Mouse (Mus musculus): ENCODE measurements around the gene Efna1.
A peak's percentile ranks its signal among the peaks of the same experiment; 100 is the strongest.

Efna1 gene

GRCm38 (mm10) chr3:89308089-89308488 lies 27.1 kb upstream of the Efna1 start:
- DNase-seq (ENCODE audit: low spot score in 2 of 2): peak; percentile 57 to 59

- DNase-seq (ENCODE audit: low spot score in 2 of 2): no peak
Measured at GRCm38 (mm10) chr3:89305551-89306325, 24.8 kb upstream of the Efna1 start.

- DNase-seq (ENCODE audit: low spot score in 2 of 2): no peak
Measured at GRCm38 (mm10) chr3:89305105-89305504, 24.2 kb upstream of the Efna1 start.

GRCm38 (mm10) chr3:89304440-89304839 lies 23.5 kb upstream of the Efna1 start:
- no peak for DNase-seq (ENCODE audit: low spot score in 2 of 2)

- DNase-seq (ENCODE audit: low spot score in 2 of 2): no peak
Measured at GRCm38 (mm10) chr3:89300514-89300913, 19.6 kb upstream of the Efna1 start.

GRCm38 (mm10) chr3:89300071-89300470 lies 19.1 kb upstream of the Efna1 start:
- DNase-seq (ENCODE audit: low spot score in 2 of 2): no peak

- DNase-seq (ENCODE audit: low spot score in 2 of 2): no peak
Measured at GRCm38 (mm10) chr3:89299499-89299898, 18.6 kb upstream of the Efna1 start.

GRCm38 (mm10) chr3:89298908-89299307 lies 18.0 kb upstream of the Efna1 start:
- DNase-seq (ENCODE audit: low spot score in 2 of 2): no peak

- no peak for DNase-seq (ENCODE audit: low spot score in 2 of 2)
Measured at GRCm38 (mm10) chr3:89296761-89297396, 15.9 kb upstream of the Efna1 start.

GRCm38 (mm10) chr3:89295685-89296230 lies 14.8 kb upstream of the Efna1 start:
- DNase-seq (ENCODE audit: low spot score in 2 of 2): no peak

- DNase-seq (ENCODE audit: low spot score in 2 of 2): no peak
Measured at GRCm38 (mm10) chr3:89294195-89294594, 13.3 kb upstream of the Efna1 start.

GRCm38 (mm10) chr3:89293247-89293918 lies 12.4 kb upstream of the Efna1 start:
- DNase-seq (ENCODE audit: low spot score in 2 of 2): no peak

GRCm38 (mm10) chr3:89292303-89292702 lies 11.4 kb upstream of the Efna1 start:
- no peak for DNase-seq (ENCODE audit: low spot score in 2 of 2)

- no peak for DNase-seq (ENCODE audit: low spot score in 2 of 2)
Measured at GRCm38 (mm10) chr3:89291874-89292273, 10.9 kb upstream of the Efna1 start.

- no peak for DNase-seq (ENCODE audit: low spot score in 2 of 2)
Measured at GRCm38 (mm10) chr3:89288503-89288928, 7.6 kb upstream of the Efna1 start.

GRCm38 (mm10) chr3:89287286-89287685 lies 6.3 kb upstream of the Efna1 start:
- DNase-seq (ENCODE audit: low spot score in 2 of 2): no peak

GRCm38 (mm10) chr3:89285526-89285925 lies 4.6 kb upstream of the Efna1 start:
- DNase-seq (ENCODE audit: low spot score in 2 of 2): no peak

- DNase-seq (ENCODE audit: low spot score in 2 of 2): no peak
Measured at GRCm38 (mm10) chr3:89284261-89284660, 3.3 kb upstream of the Efna1 start.

GRCm38 (mm10) chr3:89282291-89282643 lies 1.3 kb upstream of the Efna1 start:
- DNase-seq (ENCODE audit: low spot score in 2 of 2): no peak

GRCm38 (mm10) chr3:89281579-89282290 lies 793 bp upstream of the Efna1 start:
- peak; percentile 77 to 88 for DNase-seq (ENCODE audit: low spot score in 2 of 2)

- no peak for DNase-seq (ENCODE audit: low spot score in 2 of 2)
Measured at GRCm38 (mm10) chr3:89280050-89280605, 814 bp downstream of the Efna1 start.
